Mouse (Mus musculus) c-Kit-positive CD71-negative TER-119-negative erythroid progenitor cells, embryonic 14.5 days (primary cell): Measurements from ENCODE around the gene Kat2b.
"Not testable (repeated sequence)": the region's sequence is repeated elsewhere in the genome, so short reads cannot be mapped to it uniquely, and the experiment has no call there.

Experiments used
- DNase-seq: peaks from one replicate; pipeline ENCODE4 v3.0.0-alpha.2; 2013; ENCODE audit warnings: low read depth

Kat2b gene

GRCm38 (mm10) chr17:53570361-53570875 lies 3.8 kb downstream of the Kat2b start:
- no peak for DNase-seq

- DNase-seq = not testable (repeated sequence)
Measured at GRCm38 (mm10) chr17:53570932-53571331, 4.3 kb downstream of the Kat2b start.

GRCm38 (mm10) chr17:53573019-53573556 lies 6.4 kb downstream of the Kat2b start:
- no peak for DNase-seq

- DNase-seq = no peak
Measured at GRCm38 (mm10) chr17:53577151-53577550, 10.5 kb downstream of the Kat2b start.

GRCm38 (mm10) chr17:53577754-53578153 lies 11.1 kb downstream of the Kat2b start:
- DNase-seq = no peak

GRCm38 (mm10) chr17:53578249-53578648 lies 11.6 kb downstream of the Kat2b start:
- DNase-seq = no peak

- DNase-seq = no peak
Measured at GRCm38 (mm10) chr17:53578776-53579175, 12.1 kb downstream of the Kat2b start.

GRCm38 (mm10) chr17:53579612-53580011 lies 13.0 kb downstream of the Kat2b start:
- DNase-seq = no peak

GRCm38 (mm10) chr17:53580237-53580636 lies 13.6 kb downstream of the Kat2b start:
- no peak for DNase-seq

GRCm38 (mm10) chr17:53582026-53582585 lies 15.4 kb downstream of the Kat2b start:
- no peak for DNase-seq

GRCm38 (mm10) chr17:53582805-53583204 lies 16.1 kb downstream of the Kat2b start:
- DNase-seq = no peak

- no peak for DNase-seq
Measured at GRCm38 (mm10) chr17:53583846-53584579, 17.4 kb downstream of the Kat2b start.

- DNase-seq = peak; percentile 87
Measured at GRCm38 (mm10) chr17:53587074-53587851, 20.6 kb downstream of the Kat2b start.

- DNase-seq = no peak
Measured at GRCm38 (mm10) chr17:53588097-53588855, 21.6 kb downstream of the Kat2b start.

GRCm38 (mm10) chr17:53590110-53590509 lies 23.4 kb downstream of the Kat2b start:
- no peak for DNase-seq

- no peak for DNase-seq
Measured at GRCm38 (mm10) chr17:53591910-53592309, 25.2 kb downstream of the Kat2b start.

GRCm38 (mm10) chr17:53594590-53594989 lies 27.9 kb downstream of the Kat2b start:
- no peak for DNase-seq

GRCm38 (mm10) chr17:53595527-53595926 lies 28.9 kb downstream of the Kat2b start:
- DNase-seq = no peak

- no peak for DNase-seq
Measured at GRCm38 (mm10) chr17:53596314-53596882, 29.7 kb downstream of the Kat2b start.

GRCm38 (mm10) chr17:53596941-53597790 lies 30.5 kb downstream of the Kat2b start:
- DNase-seq = no peak
